Mouse (Mus musculus) spleen, postnatal 14 days (tissue): Measurements from ENCODE around the gene Perm1.

Experiments
- DNase-seq, 2 experiments: peaks; one replicate each; pipeline ENCODE4 v3.0.0; 2021 to 2022; ENCODE audit warnings: low spot score in 2 of 2

The Perm1 gene

GRCm38 (mm10) chr4:156215649-156216048 lies at the start of gene Perm1:
Gene Perm1 (plus strand): TSS chr4:156215868.
- no peak for DNase-seq

GRCm38 (mm10) chr4:156166477-156166876 lies 49.2 kb upstream of the Perm1 start:
- DNase-seq: peak in 1 of 2 experiments; percentile 7

DNA sequence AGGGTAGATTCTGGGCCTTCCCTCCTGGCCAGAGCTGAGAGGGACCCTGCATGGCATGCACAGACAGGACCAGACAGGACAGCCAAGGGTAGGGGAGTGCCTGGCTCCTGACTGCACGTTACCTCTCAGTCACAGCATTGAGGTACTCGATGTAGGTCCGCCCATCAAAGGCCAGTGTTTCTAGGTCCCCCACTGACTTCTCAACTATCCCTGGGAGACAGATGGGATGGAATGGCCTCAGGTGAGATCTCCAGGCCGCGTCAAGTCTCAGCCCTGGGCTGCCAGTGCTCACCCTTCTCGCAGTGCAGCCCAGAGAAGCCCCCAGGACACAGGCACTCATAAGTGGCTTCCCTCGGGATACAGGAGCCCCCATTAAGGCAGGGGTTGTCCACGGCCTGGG lies 47.1 kb upstream of the Perm1 start:
- peak in 1 of 2 experiments; percentile 4 for DNase-seq

- no peak for DNase-seq
Measured at GRCm38 (mm10) chr4:156169129-156169528, 46.5 kb upstream of the Perm1 start.

DNA sequence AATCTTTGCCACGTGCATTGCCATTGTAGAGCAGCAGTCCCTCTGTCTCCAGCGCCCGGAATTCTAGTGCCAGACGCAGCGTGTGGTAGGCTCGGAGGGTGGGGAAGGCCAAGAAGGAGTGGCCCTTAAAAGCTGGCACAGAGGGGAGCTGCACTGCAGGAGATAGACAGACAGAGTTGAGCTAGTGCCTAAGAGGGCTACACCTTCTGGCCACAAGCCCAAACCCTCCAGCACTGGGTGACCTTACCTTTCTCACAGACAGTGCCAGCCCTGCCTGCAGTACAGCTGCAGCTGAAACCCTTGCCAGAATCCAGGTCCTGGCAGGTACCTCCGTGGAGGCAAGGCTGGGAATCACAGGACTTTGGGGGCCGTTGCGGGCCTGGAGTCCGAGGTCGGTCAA lies 43.8 kb upstream of the Perm1 start:
- no peak for DNase-seq

DNA sequence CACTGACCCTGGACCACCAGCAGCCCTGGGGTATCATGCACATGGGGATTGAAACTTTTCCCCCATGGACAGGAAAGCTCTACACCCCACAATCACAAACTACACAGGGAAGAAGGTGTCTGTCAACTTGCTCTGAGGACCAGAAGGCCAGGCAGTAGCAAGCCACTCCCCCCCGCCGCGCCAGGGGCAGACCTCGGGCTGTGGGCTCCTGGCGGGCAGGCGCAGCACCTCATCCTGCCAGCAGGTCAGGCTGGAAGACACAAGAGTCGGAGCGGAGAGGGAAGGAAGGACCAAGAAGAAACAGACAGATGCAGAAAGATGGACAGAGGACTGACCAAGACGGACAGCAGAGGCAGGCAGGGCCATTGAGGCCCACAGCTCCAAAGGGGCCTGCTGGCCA lies 38.0 kb upstream of the Perm1 start:
- no peak for DNase-seq

GRCm38 (mm10) chr4:156183747-156184146 lies 31.9 kb upstream of the Perm1 start:
- DNase-seq: no peak

GRCm38 (mm10) chr4:156184291-156184954 lies 31.2 kb upstream of the Perm1 start:
- DNase-seq: no peak

DNA sequence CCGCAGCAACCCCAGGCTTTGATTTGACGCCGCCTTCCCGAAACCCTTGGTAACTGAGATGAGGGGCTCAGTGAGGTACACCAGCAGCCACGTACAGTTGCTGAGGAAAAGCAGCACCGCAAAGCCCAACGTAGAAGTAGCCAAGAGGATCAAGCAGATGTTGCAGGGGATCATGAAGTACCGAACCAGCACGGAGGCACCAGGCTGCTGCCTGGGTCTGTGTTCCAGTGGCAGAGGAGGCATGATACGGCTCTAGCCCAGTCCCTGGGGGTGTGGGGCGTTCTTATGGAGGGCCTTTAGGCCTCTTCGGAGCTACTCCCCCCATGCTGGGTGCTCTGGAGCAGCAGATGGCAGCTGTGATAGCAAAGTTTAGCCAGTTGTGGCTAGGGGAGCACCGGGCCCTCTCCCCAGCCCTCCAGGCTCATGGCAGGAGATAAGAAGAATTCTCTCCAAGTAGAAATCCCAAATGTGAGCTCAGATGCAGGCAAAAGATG lies 30.2 kb upstream of the Perm1 start:
- DNase-seq: no peak

DNA sequence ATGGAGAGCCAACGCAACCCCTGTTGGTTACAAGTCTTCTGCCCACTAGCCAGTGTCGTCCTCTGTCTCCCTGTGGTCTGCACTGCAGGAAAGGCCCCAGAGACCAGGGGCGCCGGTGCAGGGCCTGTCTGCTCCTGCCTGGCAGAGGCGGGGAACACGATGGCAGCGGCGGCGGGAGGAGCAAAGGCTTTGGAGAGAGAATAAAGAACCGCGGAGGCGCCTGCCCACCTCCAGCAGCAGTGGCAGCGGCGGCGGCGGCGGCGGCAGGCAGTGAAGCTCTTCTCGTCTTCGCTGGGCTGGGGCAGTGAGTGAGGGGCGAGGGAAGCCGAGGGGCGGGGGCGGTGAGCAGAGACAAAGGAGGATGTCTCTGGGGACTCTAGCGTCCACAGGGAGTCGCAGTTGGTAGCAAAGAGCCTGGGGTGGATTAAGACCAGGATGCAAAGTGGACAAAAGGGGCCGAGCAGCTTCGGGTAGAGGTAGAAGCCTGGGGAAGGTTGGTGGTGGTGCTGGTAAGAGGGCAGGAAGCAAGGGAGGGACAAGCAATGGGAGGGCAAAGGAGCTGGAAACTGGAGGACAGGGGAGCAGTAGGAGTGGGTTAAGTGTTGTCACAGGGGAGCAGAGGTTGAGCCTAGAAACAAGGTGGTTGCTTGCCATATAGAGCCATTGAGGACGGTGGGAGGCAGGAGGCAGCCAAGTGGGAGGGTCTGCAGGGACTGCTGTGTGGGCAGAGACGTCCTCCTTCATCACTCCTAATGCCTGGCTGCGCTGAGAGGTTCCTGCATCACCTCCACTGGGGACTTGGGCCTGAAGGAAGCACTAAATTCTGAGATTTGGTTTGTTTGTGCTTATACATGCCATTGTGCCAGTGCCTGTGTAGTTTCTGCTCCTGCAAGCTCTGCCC lies 29.5 kb upstream of the Perm1 start:
- DNase-seq: no peak

DNA sequence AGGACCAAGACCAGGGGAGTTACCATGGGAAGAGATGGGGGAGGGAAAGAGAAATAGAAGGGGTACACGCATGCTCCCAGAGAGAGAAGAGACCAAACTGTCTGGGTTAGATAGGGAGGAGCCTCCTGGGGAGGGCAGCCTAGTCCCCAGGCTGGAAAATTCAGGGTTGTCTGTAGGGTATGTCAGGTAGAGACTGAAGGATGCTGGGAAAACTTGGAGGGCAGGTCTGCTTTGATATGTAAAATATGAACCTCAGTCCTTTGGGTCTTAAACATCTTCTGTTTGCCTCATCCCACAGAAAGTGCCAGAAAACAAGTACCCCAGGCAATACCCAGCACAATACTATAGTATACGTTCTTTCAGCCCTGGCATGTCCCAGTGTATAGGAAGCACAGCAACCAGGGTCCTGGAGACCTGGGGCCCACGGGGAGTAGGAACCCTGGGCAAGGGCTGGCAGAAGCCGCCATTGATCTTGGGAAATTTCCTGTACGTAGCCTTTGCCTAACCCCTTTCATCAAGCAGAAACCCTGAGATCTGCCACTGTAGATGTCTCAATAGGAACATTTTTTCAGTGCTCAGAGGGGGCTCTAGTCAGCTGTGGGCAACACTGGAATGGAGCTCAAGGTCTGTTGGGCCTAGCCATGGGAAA lies 27.4 kb upstream of the Perm1 start:
- DNase-seq: no peak

- DNase-seq: no peak
Measured at GRCm38 (mm10) chr4:156188811-156189323, 26.8 kb upstream of the Perm1 start.

DNA sequence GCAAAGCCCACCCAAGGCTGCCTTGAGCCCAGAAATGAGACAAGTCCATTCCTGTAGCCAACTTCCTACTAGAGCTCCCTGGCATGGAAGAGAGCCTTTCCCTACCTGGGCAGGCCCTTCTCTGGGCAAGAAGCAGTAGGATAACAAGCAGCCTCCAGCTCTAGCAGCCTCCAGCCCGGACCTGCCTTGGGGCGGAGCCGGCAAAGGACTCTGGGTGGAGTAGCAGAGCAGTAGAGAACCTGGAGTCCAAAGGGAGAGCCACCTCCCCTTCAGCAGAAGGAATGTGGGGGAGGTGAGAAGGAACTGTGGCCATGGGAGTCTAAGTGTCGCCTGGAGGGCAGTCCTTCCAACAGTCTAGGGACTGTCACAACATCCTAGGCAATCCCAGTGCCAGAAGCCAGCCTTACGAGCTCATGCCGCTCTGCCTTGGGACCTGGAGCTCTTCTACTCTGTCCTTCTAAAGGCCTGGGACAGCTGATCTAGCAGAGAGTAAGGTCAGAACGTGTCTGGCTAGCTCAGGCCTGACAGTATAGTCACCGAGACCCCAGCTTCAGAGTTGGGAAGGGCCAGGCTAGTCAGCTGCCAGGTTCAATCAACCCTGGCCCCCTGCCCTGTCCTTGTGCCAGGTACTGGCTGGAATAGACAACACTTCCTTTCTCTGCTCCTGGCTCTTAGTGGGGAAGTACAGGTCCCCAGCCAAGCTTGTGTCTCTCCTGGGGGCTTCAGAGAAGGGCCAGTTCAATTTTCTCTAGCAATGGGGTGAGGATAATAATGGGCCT lies 23.1 kb upstream of the Perm1 start:
- DNase-seq: no peak

GRCm38 (mm10) chr4:156193200-156193590 lies 22.5 kb upstream of the Perm1 start:
- DNase-seq: no peak

- no peak for DNase-seq
Measured at GRCm38 (mm10) chr4:156193906-156194305, 21.8 kb upstream of the Perm1 start.

- DNase-seq: no peak
Measured at GRCm38 (mm10) chr4:156194346-156194745, 21.3 kb upstream of the Perm1 start.

DNA sequence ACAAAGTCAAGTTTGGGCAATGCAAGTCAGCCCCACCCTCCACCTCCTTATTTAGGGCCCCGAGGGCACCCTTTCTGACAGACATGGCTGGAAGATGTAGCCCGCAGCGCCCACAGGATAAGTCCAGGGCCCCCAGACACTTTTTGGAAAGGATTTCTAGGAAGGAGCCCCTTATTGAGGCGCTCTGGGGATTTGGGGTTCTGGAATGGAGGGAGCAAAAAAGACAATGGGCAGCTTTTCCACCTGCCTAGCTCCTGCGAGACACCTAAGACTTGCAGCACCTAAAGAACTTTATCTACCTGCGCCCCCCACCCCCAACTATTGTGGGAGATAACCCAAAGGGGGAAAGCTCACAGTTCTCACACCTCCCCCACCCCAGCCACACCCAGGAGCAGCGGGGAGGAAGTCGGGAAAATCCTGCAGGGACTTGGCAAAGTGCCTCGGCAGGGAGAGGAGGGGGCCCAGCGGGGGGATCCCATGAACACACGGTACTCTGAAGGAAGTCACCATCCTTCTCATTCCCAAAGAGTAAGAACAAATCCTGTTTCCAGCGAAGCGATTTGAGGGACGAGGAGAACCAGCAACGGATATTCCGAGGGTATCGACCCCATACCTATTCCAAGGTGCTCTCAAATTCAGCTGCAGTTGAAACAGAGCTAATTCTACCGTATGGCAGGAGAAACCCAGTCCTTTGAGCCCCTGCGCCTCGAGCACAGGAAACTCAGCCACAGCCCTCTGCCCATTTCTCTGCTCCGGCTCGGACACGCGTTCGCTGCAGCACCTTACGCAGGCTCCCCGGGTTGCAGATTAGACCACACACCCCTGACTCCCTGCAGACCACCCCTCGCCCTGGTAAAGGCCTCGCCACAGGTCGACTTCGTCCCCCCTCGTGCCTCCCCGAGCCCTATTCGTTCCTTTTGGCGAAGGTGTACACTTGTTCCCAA lies 19.5 kb upstream of the Perm1 start:
- DNase-seq: no peak

- DNase-seq: peak; percentile 46 to 50
Measured at GRCm38 (mm10) chr4:156197131-156197828, 18.4 kb upstream of the Perm1 start, which contains the start of gene Agrn. Gene Agrn (minus strand): TSS chr4:156197488.

DNA sequence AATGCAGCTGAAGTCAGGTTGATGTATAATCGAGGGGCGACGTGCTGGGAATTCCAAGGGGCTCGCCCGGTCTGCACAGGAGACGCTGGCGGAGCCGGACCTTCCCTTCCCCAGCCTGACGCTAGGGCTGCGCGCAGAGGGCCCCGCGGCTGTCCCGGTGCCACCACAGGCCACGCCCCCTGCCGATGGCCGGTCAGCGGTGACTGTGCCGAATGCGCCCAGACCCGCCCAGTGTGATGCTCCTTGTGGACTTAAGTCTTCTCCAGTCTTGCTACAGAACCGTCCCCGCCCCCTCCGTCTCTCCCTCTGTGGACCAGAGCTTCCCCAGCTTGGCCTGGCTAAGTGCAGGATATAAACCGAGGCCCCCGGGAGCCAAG lies 17.9 kb upstream of the Perm1 start:
- DNase-seq: peak; percentile 76 to 83
